Mouse (Mus musculus): ENCODE measurements around the gene Sh2d2a. TPM values are rescaled to one million over a fixed set of nuclear protein-coding genes. Genes with fewer than 3 reads are reported as not detected.
"Not testable (repeated sequence)": the region's sequence is repeated elsewhere in the genome, so short reads cannot be mapped to it uniquely, and the experiment has no call there.

The Sh2d2a gene
- polyA plus RNA-seq, 1 experiment from 2014 or later: 8.9 TPM

GRCm38 (mm10) chr3:87818226-87818625, 28.3 kb upstream of the Sh2d2a start:
- WGBS: 60% methylated on average over 12 of the region's 12 CpGs
- Histone ChIP-seq H3K4me3 (ENCODE audit: low read length) (no peak overlapping the region), H3K9me3 (replicated peaks; ENCODE audit: control insufficient read depth, low read length) (no peaks in the 10 kb centered on the region), H3K36me3 (ENCODE audit: control insufficient read depth, insufficient read depth) (no peaks in the 10 kb centered on the region), H3K9ac (ENCODE audit: low read length) (no peak overlapping the region), H3K27me3 (ENCODE audit: control insufficient read depth, insufficient read depth, low read length) (peaks cover 34% of the 10 kb centered on the region), H3K27ac (ENCODE audit: low read length) (no peak overlapping the region), H3K4me1 (ENCODE audit: control insufficient read depth, insufficient read depth, low read length) (no peaks in the 10 kb centered on the region), H3K4me2 (ENCODE audit: low read depth, low read length) (no peak overlapping the region)
- no peak for ATAC-seq (replicated peaks; ENCODE audit: extremely low read depth, insufficient read depth, low FRiP score)

- not testable (repeated sequence) for H3K27ac ChIP-seq (ENCODE audit: low read length); H3K4me2 ChIP-seq (ENCODE audit: low read depth, low read length); H3K27me3 ChIP-seq (ENCODE audit: control insufficient read depth, insufficient read depth, low read length); H3K9ac ChIP-seq (ENCODE audit: low read length); H3K36me3 ChIP-seq (ENCODE audit: control insufficient read depth, insufficient read depth); H3K9me3 ChIP-seq (replicated peaks; ENCODE audit: control insufficient read depth, low read length); ATAC-seq (replicated peaks; ENCODE audit: extremely low read depth, insufficient read depth, low FRiP score); H3K4me1 ChIP-seq (ENCODE audit: control insufficient read depth, insufficient read depth, low read length); H3K4me3 ChIP-seq (ENCODE audit: low read length)
- WGBS: 77% methylated on average over 1 of the region's 1 CpGs
Measured at GRCm38 (mm10) chr3:87824206-87824605, 22.3 kb upstream of the Sh2d2a start, which contains the start of gene Pear1. Gene Pear1, minus strand, starts transcription at chr3:87824306.

GRCm38 (mm10) chr3:87828435-87828834, 18.1 kb upstream of the Sh2d2a start:
- Histone ChIP-seq H3K27ac (ENCODE audit: low read length) (no peak overlapping the region), H3K9me3 (replicated peaks; ENCODE audit: control insufficient read depth, low read length) (no peaks in the 10 kb centered on the region), H3K4me2 (ENCODE audit: low read depth, low read length) (no peak overlapping the region), H3K4me1 (ENCODE audit: control insufficient read depth, insufficient read depth, low read length) (no peaks in the 10 kb centered on the region), H3K9ac (ENCODE audit: low read length) (no peak overlapping the region), H3K27me3 (ENCODE audit: control insufficient read depth, insufficient read depth, low read length) (no peaks in the 10 kb centered on the region; the same call in 1 of the 2 replicates), H3K36me3 (ENCODE audit: control insufficient read depth, insufficient read depth) (no peaks in the 10 kb centered on the region), H3K4me3 (ENCODE audit: low read length) (no peak overlapping the region)
- ATAC-seq (replicated peaks; ENCODE audit: extremely low read depth, insufficient read depth, low FRiP score): no peak
- WGBS: 34% methylated on average over 4 of the region's 4 CpGs

GRCm38 (mm10) chr3:87829025-87829424, 17.5 kb upstream of the Sh2d2a start:
- Histone ChIP-seq H3K4me3 (ENCODE audit: low read length) (no peak overlapping the region), H3K27me3 (ENCODE audit: control insufficient read depth, insufficient read depth, low read length) (no peaks in the 10 kb centered on the region; the same call in 1 of the 2 replicates), H3K36me3 (ENCODE audit: control insufficient read depth, insufficient read depth) (no peaks in the 10 kb centered on the region), H3K27ac (ENCODE audit: low read length) (no peak overlapping the region), H3K4me1 (ENCODE audit: control insufficient read depth, insufficient read depth, low read length) (no peaks in the 10 kb centered on the region), H3K4me2 (ENCODE audit: low read depth, low read length) (no peak overlapping the region), H3K9me3 (replicated peaks; ENCODE audit: control insufficient read depth, low read length) (no peaks in the 10 kb centered on the region), H3K9ac (ENCODE audit: low read length) (no peak overlapping the region)
- WGBS: 50% methylated on average over 10 of the region's 10 CpGs
- ATAC-seq (replicated peaks; ENCODE audit: extremely low read depth, insufficient read depth, low FRiP score): no peak

GRCm38 (mm10) chr3:87832109-87832859, 14.3 kb upstream of the Sh2d2a start:
- Histone ChIP-seq H3K27me3 (ENCODE audit: control insufficient read depth, insufficient read depth, low read length) (no peaks in the 10 kb centered on the region; the same call in 1 of the 2 replicates), H3K27ac (ENCODE audit: low read length) (no peak overlapping the region), H3K4me3 (ENCODE audit: low read length) (no peak overlapping the region)

GRCm38 (mm10) chr3:87833482-87833881, 13.1 kb upstream of the Sh2d2a start:
- 62% methylated on average over 5 of the region's 5 CpGs for WGBS
- no peak overlapping the region for H3K4me2 ChIP-seq (ENCODE audit: low read depth, low read length)
- no peaks in the 10 kb centered on the region; the same call in 1 of the 2 replicates for H3K27me3 ChIP-seq (ENCODE audit: control insufficient read depth, insufficient read depth, low read length)
- H3K4me3 ChIP-seq (ENCODE audit: low read length): no peak overlapping the region
- ATAC-seq (replicated peaks; ENCODE audit: extremely low read depth, insufficient read depth, low FRiP score): no peak
- H3K9ac ChIP-seq (ENCODE audit: low read length): no peak overlapping the region
- no peaks in the 10 kb centered on the region for H3K36me3 ChIP-seq (ENCODE audit: control insufficient read depth, insufficient read depth)
- H3K27ac ChIP-seq (ENCODE audit: low read length): no peak overlapping the region
- H3K9me3 ChIP-seq (replicated peaks; ENCODE audit: control insufficient read depth, low read length): no peaks in the 10 kb centered on the region
- H3K4me1 ChIP-seq (ENCODE audit: control insufficient read depth, insufficient read depth, low read length): no peaks in the 10 kb centered on the region

More at GRCm38 (mm10) chr3:87832109-87832859, 14.3 kb upstream of the Sh2d2a start:
- Histone ChIP-seq H3K9me3 (replicated peaks; ENCODE audit: control insufficient read depth, low read length) (no peaks in the 10 kb centered on the region), H3K36me3 (ENCODE audit: control insufficient read depth, insufficient read depth) (no peaks in the 10 kb centered on the region), H3K9ac (ENCODE audit: low read length) (no peak overlapping the region), H3K4me2 (ENCODE audit: low read depth, low read length) (no peak overlapping the region), H3K4me1 (ENCODE audit: control insufficient read depth, insufficient read depth, low read length) (no peaks in the 10 kb centered on the region)
- no peak for ATAC-seq (replicated peaks; ENCODE audit: extremely low read depth, insufficient read depth, low FRiP score)
- 74% methylated on average over 7 of the region's 7 CpGs for WGBS

GRCm38 (mm10) chr3:87838622-87839021, 7.9 kb upstream of the Sh2d2a start:
- H3K4me2 ChIP-seq (ENCODE audit: low read depth, low read length): no peak overlapping the region
- H3K4me3 ChIP-seq (ENCODE audit: low read length): no peak overlapping the region
- H3K9ac ChIP-seq (ENCODE audit: low read length): no peak overlapping the region
- peaks cover 5% of the 10 kb centered on the region for H3K27me3 ChIP-seq (ENCODE audit: control insufficient read depth, insufficient read depth, low read length)
- 2% methylated on average over 4 of the region's 4 CpGs for WGBS
- no peaks in the 10 kb centered on the region for H3K9me3 ChIP-seq (replicated peaks; ENCODE audit: control insufficient read depth, low read length)
- no peaks in the 10 kb centered on the region for H3K36me3 ChIP-seq (ENCODE audit: control insufficient read depth, insufficient read depth)
- no peak for ATAC-seq (replicated peaks; ENCODE audit: extremely low read depth, insufficient read depth, low FRiP score)
- H3K4me1 ChIP-seq (ENCODE audit: control insufficient read depth, insufficient read depth, low read length): no peaks in the 10 kb centered on the region
- no peak overlapping the region for H3K27ac ChIP-seq (ENCODE audit: low read length)

- no peak overlapping the region for H3K4me2 ChIP-seq (ENCODE audit: low read depth, low read length)
- peaks cover 5% of the 10 kb centered on the region for H3K27me3 ChIP-seq (ENCODE audit: control insufficient read depth, insufficient read depth, low read length)
- ATAC-seq (replicated peaks; ENCODE audit: extremely low read depth, insufficient read depth, low FRiP score): no peak
- no peaks in the 10 kb centered on the region for H3K4me1 ChIP-seq (ENCODE audit: control insufficient read depth, insufficient read depth, low read length)
- H3K4me3 ChIP-seq (ENCODE audit: low read length): no peak overlapping the region
- H3K36me3 ChIP-seq (ENCODE audit: control insufficient read depth, insufficient read depth): no peaks in the 10 kb centered on the region
- H3K9ac ChIP-seq (ENCODE audit: low read length): no peak overlapping the region
- no peaks in the 10 kb centered on the region for H3K9me3 ChIP-seq (replicated peaks; ENCODE audit: control insufficient read depth, low read length)
- no peak overlapping the region for H3K27ac ChIP-seq (ENCODE audit: low read length)
Measured at GRCm38 (mm10) chr3:87840858-87841257, 5.7 kb upstream of the Sh2d2a start.

- H3K4me1 ChIP-seq (ENCODE audit: control insufficient read depth, insufficient read depth, low read length): 0 out of 2 replicates have a peak, but pooled peaks cover 3% of the 10 kb centered on the region
- H3K9me3 ChIP-seq (replicated peaks; ENCODE audit: control insufficient read depth, low read length): no peaks in the 10 kb centered on the region
- ATAC-seq (replicated peaks; ENCODE audit: extremely low read depth, insufficient read depth, low FRiP score): no peak
- no peaks in the 10 kb centered on the region for H3K36me3 ChIP-seq (ENCODE audit: control insufficient read depth, insufficient read depth)
- WGBS: 74% methylated on average over 4 of the region's 4 CpGs
- no peak overlapping the region for H3K9ac ChIP-seq (ENCODE audit: low read length)
- no peak overlapping the region for H3K4me2 ChIP-seq (ENCODE audit: low read depth, low read length)
- H3K27me3 ChIP-seq (ENCODE audit: control insufficient read depth, insufficient read depth, low read length): no peaks in the 10 kb centered on the region
- no peak overlapping the region for H3K4me3 ChIP-seq (ENCODE audit: low read length)
- no peak overlapping the region for H3K27ac ChIP-seq (ENCODE audit: low read length)
Measured at GRCm38 (mm10) chr3:87844981-87845380, 1.6 kb upstream of the Sh2d2a start.

Data from heart, embryonic 16.5 days (tissue).